Mouse (Mus musculus): ENCODE data around the gene Rnf40. TPM values are rescaled to one million over a fixed set of nuclear protein-coding genes. Genes with fewer than 3 reads are reported as not detected.

Rnf40 gene
- polyA plus RNA-seq (2015; fragmentation: Nextera tagmentation; extraction: Ambion mirVana), result 47.9 and 51.1 TPM in 2 replicates

DNA sequence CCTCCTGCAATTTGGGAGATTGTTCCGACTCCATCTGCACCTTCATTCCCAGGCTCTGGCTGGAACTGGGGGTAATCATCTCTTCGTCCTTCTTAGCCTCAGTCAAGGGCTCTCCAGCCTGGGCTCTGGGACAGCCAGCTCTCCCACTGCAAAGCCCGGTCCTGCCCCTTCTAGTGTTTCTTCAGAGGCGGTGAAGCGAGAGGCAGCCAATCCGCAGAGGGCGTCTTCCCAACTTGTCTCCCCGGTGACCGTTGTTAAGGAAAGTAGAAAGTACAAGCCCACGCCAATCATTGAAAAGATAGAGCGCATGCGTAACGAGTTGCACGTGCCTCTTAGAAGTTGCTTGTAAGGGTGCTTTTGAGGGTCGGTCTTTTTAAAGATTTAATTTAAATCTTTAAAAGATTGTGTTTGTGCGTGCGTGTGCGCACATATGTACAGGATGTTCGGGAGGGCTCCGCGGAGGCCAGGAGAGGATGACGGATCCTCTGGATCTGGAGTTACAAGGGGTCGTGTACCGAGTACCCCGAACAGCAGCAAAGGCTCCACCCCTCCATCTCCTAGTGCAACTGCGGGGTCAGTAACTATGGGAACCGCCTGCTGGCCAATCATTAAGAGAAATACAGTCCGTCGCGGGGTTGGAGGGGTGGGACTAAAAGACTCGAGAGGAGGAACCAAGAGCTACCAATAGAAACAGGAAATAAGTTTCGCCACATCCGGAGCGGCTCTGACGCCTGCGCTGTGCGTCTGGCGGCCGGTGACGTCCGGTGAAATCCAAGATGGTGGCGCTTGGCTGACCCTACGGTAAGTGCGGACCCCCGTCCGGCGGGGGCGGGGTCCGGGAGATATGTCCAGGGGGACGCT lies at the start of gene Rnf40, which contains the start of gene Ccdc189:
Gene Rnf40, plus strand, starts transcription at position 757 of the 861 bp plus-strand sequence.
Gene Ccdc189, minus strand, starts transcription at position 585 of the 861 bp plus-strand sequence.
- no peaks in the 10 kb centered on the region for H3K27me3 ChIP-seq (replicated peaks)
- peak within 1 kb of the TSS; percentile 79 for H3K27ac ChIP-seq
- H3K9ac ChIP-seq, result peak within 1 kb of the TSS; percentile 70
- peaks cover 22% of the 10 kb centered on the region for H3K4me1 ChIP-seq
- peak within 1 kb of the TSS; percentile 95 for H3K4me2 ChIP-seq
- H3K4me3 ChIP-seq, result peak within 1 kb of the TSS; percentile 77
- peaks cover 39% of the 10 kb centered on the region for H3K36me3 ChIP-seq (replicated peaks)
- ATAC-seq (replicated peaks), result peak; percentile 97
- no peaks in the 10 kb centered on the region for H3K9me3 ChIP-seq
- under 1% methylated on average over 50 of the region's 50 CpGs for WGBS

DNA sequence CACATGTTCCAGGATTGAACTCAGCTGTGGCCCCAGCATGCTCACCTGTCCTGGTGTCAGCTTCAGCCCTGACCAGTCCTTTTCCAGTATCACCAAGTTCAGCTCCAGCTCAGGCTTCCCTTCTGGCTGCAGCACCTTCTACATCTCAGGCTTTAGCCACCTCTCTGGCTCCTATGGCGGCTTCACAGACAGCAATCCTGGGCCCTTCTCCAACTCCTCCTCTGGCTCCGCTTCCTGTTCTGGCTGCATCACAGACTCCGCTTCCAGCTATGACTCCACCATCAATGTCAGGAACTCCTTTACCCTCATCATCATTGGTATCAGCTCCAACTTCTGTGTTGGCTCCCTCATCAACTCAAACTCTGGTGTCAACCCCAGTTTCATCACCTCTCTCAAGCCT lies 46.9 kb upstream of the Rnf40 start:
- Histone ChIP-seq H3K27ac (no peak overlapping the region), H3K4me2 (no peak overlapping the region), H3K4me1 (0 out of 2 replicates have a peak, but pooled peaks cover 2% of the 10 kb centered on the region), H3K9ac (no peak overlapping the region), H3K36me3 (replicated peaks) (peaks cover 78% of the 10 kb centered on the region), H3K9me3 (no peaks in the 10 kb centered on the region), H3K27me3 (replicated peaks) (no peaks in the 10 kb centered on the region), H3K4me3 (no peak overlapping the region)
- WGBS, result 93% methylated on average over 3 of the region's 3 CpGs
- ATAC-seq (replicated peaks), result no peak

DNA sequence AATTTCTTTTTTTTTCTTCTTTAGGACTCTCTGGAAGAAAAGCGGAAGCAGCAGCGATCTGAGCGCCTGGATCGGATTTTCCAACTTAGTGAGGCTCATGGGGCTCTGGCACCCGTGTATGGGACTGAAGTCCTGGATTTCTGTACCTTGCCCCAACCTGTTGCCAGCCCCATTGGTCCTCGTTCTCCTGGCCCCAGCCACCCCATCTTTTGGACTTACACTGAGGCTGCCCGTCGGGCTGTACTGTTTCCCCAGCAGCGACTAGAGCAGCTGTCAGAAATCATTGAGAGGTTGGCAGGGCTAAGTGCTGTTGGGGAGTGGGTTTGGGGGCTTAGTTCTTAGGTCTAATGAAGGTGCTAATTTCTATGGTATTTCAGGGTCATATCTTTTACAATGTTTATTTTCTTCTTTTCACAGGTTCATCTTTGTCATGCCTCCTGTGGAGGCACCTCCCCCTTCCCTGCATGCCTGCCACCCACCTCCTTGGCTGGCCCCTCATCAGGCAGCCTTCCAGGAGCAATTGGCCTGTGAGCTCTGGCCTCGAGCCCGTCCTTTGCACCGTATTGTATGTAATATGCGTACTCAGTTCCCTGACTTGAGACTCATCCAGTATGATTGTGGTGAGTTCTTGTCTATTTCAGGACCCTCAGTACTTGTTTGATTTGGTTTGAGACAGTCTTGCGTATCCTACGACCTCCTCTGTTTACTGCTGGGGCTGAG lies 39.3 kb upstream of the Rnf40 start:
- no peaks in the 10 kb centered on the region for H3K9me3 ChIP-seq
- H3K4me2 ChIP-seq, result no peak overlapping the region
- WGBS, result 89% methylated on average over 15 of the region's 15 CpGs
- H3K4me1 ChIP-seq, result 0 out of 2 replicates have a peak, but pooled peaks cover 2% of the 10 kb centered on the region
- no peak for ATAC-seq (replicated peaks)
- no peak overlapping the region for H3K4me3 ChIP-seq
- H3K36me3 ChIP-seq (replicated peaks), result peaks cover 60% of the 10 kb centered on the region
- no peak overlapping the region for H3K27ac ChIP-seq
- no peak overlapping the region for H3K9ac ChIP-seq
- H3K27me3 ChIP-seq (replicated peaks), result no peaks in the 10 kb centered on the region

DNA sequence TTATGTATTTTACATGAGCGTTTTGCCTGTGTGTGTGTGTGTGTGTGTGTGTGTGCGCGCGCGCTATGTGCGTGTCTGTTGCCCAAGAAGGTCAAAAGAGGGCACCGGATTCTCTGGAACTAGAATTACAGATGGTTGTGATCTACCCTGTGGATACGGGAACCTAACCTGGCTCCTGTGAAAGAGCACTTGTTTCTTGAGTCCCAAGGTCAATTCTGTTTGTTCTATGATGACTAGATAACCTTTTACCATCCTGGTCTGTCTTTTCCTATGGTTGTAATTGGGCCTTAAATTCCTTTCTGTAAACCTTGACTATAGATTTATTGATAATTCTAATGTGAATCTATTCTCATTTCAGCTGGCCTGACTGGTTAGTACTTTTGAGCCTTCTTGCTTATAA lies 37.0 kb upstream of the Rnf40 start:
- Histone ChIP-seq H3K9me3 (no peaks in the 10 kb centered on the region), H3K4me3 (no peak overlapping the region), H3K9ac (no peak overlapping the region), H3K27ac (no peak overlapping the region), H3K36me3 (replicated peaks) (peaks cover 68% of the 10 kb centered on the region), H3K4me1 (no peaks in the 10 kb centered on the region), H3K4me2 (no peak overlapping the region), H3K27me3 (replicated peaks) (no peaks in the 10 kb centered on the region)
- WGBS, result 99% methylated on average over 8 of the region's 8 CpGs
- no peak for ATAC-seq (replicated peaks)

DNA sequence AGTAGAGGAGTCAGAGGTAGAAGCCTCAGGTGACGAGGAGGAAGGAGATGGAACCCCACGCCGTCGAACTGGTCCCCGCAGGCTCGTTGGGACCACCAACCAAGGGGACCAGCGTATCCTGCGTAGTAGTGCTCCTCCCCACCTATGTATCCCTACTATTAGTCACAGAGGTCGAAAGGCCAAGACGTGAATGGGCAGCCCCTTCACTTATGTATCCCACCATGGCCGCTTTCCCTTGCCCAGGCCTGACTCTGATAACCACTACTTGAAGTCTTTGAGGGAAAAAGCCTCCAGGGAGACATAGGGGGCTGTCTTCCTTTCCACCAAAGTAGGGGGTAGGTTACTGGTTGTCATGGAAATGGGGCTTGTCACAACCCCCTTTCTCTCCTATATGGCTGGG lies 28.0 kb upstream of the Rnf40 start:
- H3K27me3 ChIP-seq (replicated peaks), result no peaks in the 10 kb centered on the region
- H3K9me3 ChIP-seq, result no peaks in the 10 kb centered on the region
- no peak overlapping the region for H3K4me3 ChIP-seq
- WGBS, result 94% methylated on average over 11 of the region's 11 CpGs
- no peak overlapping the region for H3K9ac ChIP-seq
- H3K4me1 ChIP-seq, result no peaks in the 10 kb centered on the region
- H3K4me2 ChIP-seq, result no peak overlapping the region
- peaks cover 59% of the 10 kb centered on the region for H3K36me3 ChIP-seq (replicated peaks)
- ATAC-seq (replicated peaks), result no peak
- H3K27ac ChIP-seq, result no peak overlapping the region

DNA sequence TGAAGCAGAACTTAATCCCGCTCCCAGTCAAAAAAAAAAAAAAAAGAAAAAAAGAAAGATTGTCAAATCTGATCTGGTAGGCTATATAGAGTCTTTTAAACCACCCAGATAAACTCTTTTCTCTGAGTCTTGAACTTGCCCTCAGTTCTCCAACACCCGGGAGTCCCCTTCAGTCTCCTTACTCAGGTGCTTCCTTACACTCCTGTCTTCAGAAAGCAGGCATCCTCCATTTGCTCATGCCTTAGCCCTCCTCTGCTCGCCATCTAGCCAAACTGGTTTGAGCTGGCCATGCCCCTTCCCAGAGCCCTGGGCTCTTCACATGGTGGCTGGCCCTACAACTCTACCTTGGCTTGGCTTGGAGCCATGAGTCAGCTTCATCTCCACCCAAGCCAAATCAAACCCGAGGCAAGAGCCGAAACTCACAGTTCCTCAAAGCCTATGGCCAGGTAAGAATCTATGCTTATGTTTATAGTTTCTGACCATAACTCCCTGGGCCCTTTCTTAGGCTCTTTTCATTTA lies 27.2 kb upstream of the Rnf40 start, which contains the start of gene Tmem265:
Gene Tmem265, plus strand, starts transcription at position 51 of the 519 bp plus-strand sequence.
- Histone ChIP-seq H3K27me3 (replicated peaks) (no peaks in the 10 kb centered on the region), H3K9me3 (no peaks in the 10 kb centered on the region), H3K4me2 (no peak within 1 kb of the TSS), H3K4me3 (no peak within 1 kb of the TSS), H3K27ac (no peak within 1 kb of the TSS), H3K36me3 (replicated peaks) (peaks cover 59% of the 10 kb centered on the region), H3K4me1 (no peaks in the 10 kb centered on the region), H3K9ac (no peak within 1 kb of the TSS)
- no peak for ATAC-seq (replicated peaks)
- 93% methylated on average over 5 of the region's 5 CpGs for WGBS

DNA sequence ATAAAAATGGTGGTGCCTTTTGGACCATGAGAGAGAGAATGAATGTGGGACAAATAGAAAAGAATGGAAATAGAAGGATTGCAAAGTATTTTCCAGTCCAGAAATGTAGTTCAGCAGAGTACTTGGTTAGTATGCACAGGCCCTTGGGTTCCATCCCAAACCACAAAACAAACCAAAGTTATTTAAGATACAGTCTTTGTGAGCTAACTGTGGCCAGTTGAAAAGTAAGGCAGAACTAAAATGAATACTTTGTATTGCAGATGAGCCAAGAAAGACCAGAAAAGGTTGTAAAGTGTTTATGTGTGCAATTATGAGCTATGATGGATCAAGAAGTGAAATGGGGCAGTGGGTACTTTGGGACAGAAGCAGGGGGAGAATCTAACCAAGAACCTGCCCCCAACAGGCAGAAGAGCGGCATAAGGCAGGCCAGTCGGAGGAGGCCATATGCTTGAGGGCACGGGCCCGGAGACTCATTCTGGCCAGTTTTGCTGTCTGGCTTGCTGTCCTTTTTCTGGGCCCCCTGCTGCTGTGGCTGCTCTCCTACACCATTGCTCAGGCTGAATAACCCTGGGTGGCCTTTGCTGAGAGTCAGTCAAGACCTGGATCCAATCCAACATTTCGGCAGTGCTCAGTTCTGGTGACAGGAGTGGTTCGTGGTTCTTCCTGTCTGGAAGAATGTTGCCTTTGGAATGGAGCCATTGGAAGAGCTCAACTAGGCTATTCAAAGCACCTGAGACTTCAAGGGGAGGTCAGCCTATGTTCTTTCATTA lies 24.0 kb upstream of the Rnf40 start:
- no peaks in the 10 kb centered on the region for H3K4me1 ChIP-seq
- H3K4me3 ChIP-seq, result no peak overlapping the region
- no peak overlapping the region for H3K4me2 ChIP-seq
- no peak overlapping the region for H3K27ac ChIP-seq
- no peak overlapping the region for H3K9ac ChIP-seq
- 80% methylated on average over 6 of the region's 6 CpGs for WGBS
- H3K27me3 ChIP-seq (replicated peaks), result no peaks in the 10 kb centered on the region
- peaks cover 33% of the 10 kb centered on the region for H3K36me3 ChIP-seq (replicated peaks)
- H3K9me3 ChIP-seq, result no peaks in the 10 kb centered on the region
- no peak for ATAC-seq (replicated peaks)

DNA sequence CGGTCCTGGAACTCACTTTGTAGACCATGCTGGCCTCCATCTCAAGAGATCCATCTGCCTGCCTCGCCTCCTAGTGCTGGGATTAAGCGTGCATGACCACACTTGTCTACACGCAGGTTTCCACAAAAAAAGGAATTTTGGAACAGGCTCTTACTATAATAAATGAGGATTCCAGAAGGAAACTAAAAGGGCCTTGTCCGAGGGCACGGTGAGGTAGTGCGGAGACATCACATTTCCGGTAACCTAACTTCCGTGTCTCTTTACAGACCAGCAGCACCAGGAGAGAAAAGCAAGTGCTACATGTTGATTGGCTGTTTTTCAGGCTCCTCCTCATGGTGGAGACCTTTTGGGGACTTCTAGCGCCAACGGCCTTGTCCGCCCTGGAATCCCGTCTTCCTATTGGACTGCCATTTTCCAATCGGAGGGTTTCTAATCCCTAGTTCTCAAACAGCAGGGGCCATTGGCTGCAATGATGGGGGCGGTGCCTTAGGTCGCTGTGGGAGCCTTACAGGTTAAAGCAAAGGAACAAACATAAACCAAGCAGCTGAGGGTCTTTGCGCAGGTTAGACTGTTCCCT lies 15.6 kb upstream of the Rnf40 start, which contains the start of gene Phkg2:
Gene Phkg2, plus strand, starts transcription at position 446 of the 577 bp plus-strand sequence.
- Histone ChIP-seq H3K9ac (peak within 1 kb of the TSS; percentile 64), H3K4me1 (peaks cover 30% of the 10 kb centered on the region), H3K27ac (peak within 1 kb of the TSS; percentile 83), H3K9me3 (no peaks in the 10 kb centered on the region), H3K4me3 (peak within 1 kb of the TSS; percentile 60), H3K36me3 (replicated peaks) (peaks cover 6% of the 10 kb centered on the region), H3K27me3 (replicated peaks) (no peaks in the 10 kb centered on the region), H3K4me2 (peak within 1 kb of the TSS; percentile 90)
- peak; percentile 98 for ATAC-seq (replicated peaks)
- 0% methylated on average over 17 of the region's 17 CpGs for WGBS

DNA sequence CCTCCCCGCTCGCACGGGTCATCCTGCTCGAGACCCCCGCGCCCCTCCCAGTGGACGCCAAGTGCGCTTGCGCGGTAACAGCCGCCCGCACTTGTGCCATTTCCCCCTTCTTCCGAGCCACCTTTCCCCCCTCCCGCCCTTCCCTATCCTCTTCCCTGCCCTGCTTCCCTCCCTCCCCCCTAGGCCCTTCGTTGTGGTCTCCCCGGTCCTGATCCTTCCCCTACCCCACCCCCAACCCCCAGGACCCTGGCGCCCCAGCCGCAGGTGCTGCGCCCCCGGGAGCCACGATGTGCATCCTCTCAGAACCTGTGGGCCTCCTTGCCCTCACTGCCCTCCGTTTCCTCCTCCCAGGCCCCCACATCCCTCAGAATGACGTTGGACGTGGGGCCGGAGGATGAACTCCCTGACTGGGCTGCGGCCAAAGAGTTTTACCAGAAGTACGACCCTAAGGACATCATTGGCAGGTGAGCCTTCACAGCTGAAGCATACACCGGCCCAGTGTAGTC lies 15.0 kb upstream of the Rnf40 start:
- Histone ChIP-seq H3K36me3 (replicated peaks) (peaks cover 12% of the 10 kb centered on the region), H3K27ac (peak overlapping the region; percentile 83), H3K4me3 (peak overlapping the region; percentile 60), H3K9ac (peak overlapping the region; percentile 64), H3K4me2 (peak overlapping the region; percentile 90), H3K9me3 (no peaks in the 10 kb centered on the region), H3K27me3 (replicated peaks) (no peaks in the 10 kb centered on the region), H3K4me1 (peaks cover 30% of the 10 kb centered on the region)
- peak; percentile 84 for ATAC-seq (replicated peaks)
- under 1% methylated on average over 27 of the region's 28 CpGs for WGBS

DNA sequence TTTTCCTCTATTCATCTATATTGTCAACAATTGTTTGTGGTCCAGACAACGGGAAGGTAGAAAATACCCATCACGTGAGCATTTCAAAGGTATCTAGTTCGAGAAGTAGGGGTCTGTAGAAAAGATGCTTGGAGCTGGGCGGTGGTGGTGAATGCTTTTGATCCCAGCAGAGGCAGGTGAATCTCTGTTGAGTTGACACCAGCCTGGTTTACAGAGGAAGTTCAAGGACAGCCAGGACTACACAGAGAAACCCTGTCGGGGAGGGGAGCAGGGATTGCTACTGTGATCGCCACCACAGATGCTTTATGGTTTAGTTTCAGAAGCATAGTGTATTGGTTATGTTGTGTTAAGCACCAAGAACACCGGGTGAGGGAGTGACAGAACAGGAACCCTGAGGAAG lies 14.5 kb upstream of the Rnf40 start:
- H3K27ac ChIP-seq, result no peak overlapping the region
- no peaks in the 10 kb centered on the region for H3K9me3 ChIP-seq
- no peak for ATAC-seq (replicated peaks)
- H3K27me3 ChIP-seq (replicated peaks), result no peaks in the 10 kb centered on the region
- WGBS, result 23% methylated on average over 7 of the region's 7 CpGs
- peak overlapping the region; percentile 90 for H3K4me2 ChIP-seq
- peak overlapping the region; percentile 60 for H3K4me3 ChIP-seq
- peaks cover 30% of the 10 kb centered on the region for H3K4me1 ChIP-seq
- H3K9ac ChIP-seq, result peak overlapping the region; percentile 64
- peaks cover 13% of the 10 kb centered on the region for H3K36me3 ChIP-seq (replicated peaks)

DNA sequence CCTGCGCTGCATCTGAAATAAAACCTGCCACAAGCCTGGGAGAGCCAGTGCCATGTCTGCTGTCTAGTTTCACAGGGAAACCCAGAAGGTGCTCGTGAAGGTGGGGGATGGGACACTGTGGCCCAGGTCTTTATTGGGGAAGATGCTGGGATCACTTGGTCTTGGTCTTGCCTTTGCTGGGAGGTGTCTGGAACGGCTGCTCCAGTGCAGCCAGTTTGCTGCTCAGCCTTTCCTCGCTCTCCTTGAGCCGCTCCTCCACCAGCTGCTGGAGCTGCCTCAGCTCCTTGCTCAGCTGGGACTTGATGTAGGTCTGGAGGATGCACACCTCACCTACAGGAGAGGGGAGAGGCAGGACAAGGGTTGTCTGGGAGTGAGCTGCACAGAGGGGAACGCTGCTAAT lies 5.3 kb upstream of the Rnf40 start:
- no peak for ATAC-seq (replicated peaks)
- peaks cover 13% of the 10 kb centered on the region for H3K4me1 ChIP-seq
- H3K27ac ChIP-seq, result no peak overlapping the region
- no peak overlapping the region for H3K4me3 ChIP-seq
- H3K9me3 ChIP-seq, result no peaks in the 10 kb centered on the region
- no peaks in the 10 kb centered on the region for H3K27me3 ChIP-seq (replicated peaks)
- H3K9ac ChIP-seq, result no peak overlapping the region
- peaks cover 45% of the 10 kb centered on the region; the same call in 1 of the 2 replicates for H3K36me3 ChIP-seq (replicated peaks)
- WGBS, result 93% methylated on average over 6 of the region's 6 CpGs
- H3K4me2 ChIP-seq, result no peak overlapping the region
